Mouse (Mus musculus) hindbrain, embryonic 11.5 days (tissue): ENCODE measurements around the gene Serinc2. TPM values are rescaled to one million over a fixed set of nuclear protein-coding genes. Genes with fewer than 3 reads are reported as not detected.

ENCODE experiments used
- ATAC-seq: fragments of 200-750 bp; cut with Nextera tagmentation; 2 replicates; pipeline ENCODE4 v1.8.0; 2017; ENCODE audit warnings: mild to moderate bottlenecking, moderate TSS enrichment, moderate library complexity; ENCODE audit not compliant: low FRiP score
- DNase-seq: peaks from one replicate; pipeline ENCODE4 v3.0.0-alpha.2; 2015; ENCODE audit warnings: low spot score
- H3K27ac ChIP-seq: fragments of 300-500 bp; sonication (generic); 2 replicates; pipeline ENCODE4 v1.5.1; 2014; ENCODE audit warnings: mild to moderate bottlenecking, low read depth, low read length
- H3K27me3 ChIP-seq: fragments of 300-500 bp; sonication (generic); 2 replicates; pipeline ENCODE4 v1.6.1; 2014; ENCODE audit warnings: mild to moderate bottlenecking, low read length, moderate library complexity, mixed read lengths; ENCODE audit not compliant: control insufficient read depth, insufficient read depth
- H3K36me3 ChIP-seq: fragments of 300-500 bp; sonication (generic); 2 replicates; pipeline ENCODE4 v1.6.1; 2014; ENCODE audit warnings: mild to moderate bottlenecking, low read length, moderate library complexity, mixed read lengths; ENCODE audit not compliant: control insufficient read depth, insufficient read depth
- H3K4me1 ChIP-seq: fragments of 300-500 bp; sonication (generic); replicated peaks from 2 replicates; pipeline ENCODE4 v1.6.1; 2014; ENCODE audit warnings: low read length, mixed read lengths; ENCODE audit not compliant: control insufficient read depth, insufficient read depth
- H3K4me2 ChIP-seq: fragments of 300-500 bp; sonication (generic); replicated peaks from 2 replicates; pipeline ENCODE4 v1.6.1; 2014; ENCODE audit warnings: mild to moderate bottlenecking, low read depth, low read length
- H3K4me3 ChIP-seq: fragments of 300-500 bp; sonication (generic); 2 replicates; pipeline ENCODE4 v1.5.1; 2014; ENCODE audit warnings: low read depth, low read length
- H3K9ac ChIP-seq: fragments of 300-500 bp; sonication (generic); 2 replicates; pipeline ENCODE4 v1.6.1; 2014; ENCODE audit warnings: low read depth, low read length
- H3K9me3 ChIP-seq: fragments of 300-500 bp; sonication (generic); 2 replicates; pipeline ENCODE4 v1.6.1; 2016; ENCODE audit warnings: low read length; ENCODE audit not compliant: control insufficient read depth
- WGBS: fragments of 180-500 bp; shearing (Covaris S2); extraction: QIAGEN DNeasy Blood & Tissue Kit; methylation state at CpG from one replicate; pipeline ENCODE4 v1.1.7; 2014; 5-methylcytosine and 5-hydroxymethylcytosine counted together
- polyA plus RNA-seq: library from polyadenylated mRNA; unstranded; fragments of >200 nt; fragmentation: Nextera tagmentation; extraction: Ambion mirVana; gene quantifications from 2 replicates; pipeline ENCODE4 v1.2.1, GENCODE M21; 2014

The Serinc2 gene
- polyA plus RNA-seq, 1 experiment from 2014 or later: 57.9 TPM

- H3K9me3 ChIP-seq: no peaks in the 10 kb centered on the region
- H3K4me2 ChIP-seq: no peak overlapping the region
- H3K4me1 ChIP-seq: peaks cover 2% of the 10 kb centered on the region; the same call in 1 of the 2 replicates
- no peak overlapping the region for H3K9ac ChIP-seq
- WGBS: 25% methylated on average over 3 of the region's 3 CpGs
- H3K4me3 ChIP-seq: no peak overlapping the region
- H3K27ac ChIP-seq: no peak overlapping the region
- H3K27me3 ChIP-seq: peaks cover 30% of the 10 kb centered on the region
- no peaks in the 10 kb centered on the region for H3K36me3 ChIP-seq
- ATAC-seq (no peak), DNase-seq (no peak)
These were observed 25.7 kb upstream of the Serinc2 start for GRCm38 (mm10) chr4:130304746-130305145.

GRCm38 (mm10) chr4:130302285-130302870, 23.4 kb upstream of the Serinc2 start:
- DNase-seq: no peak
- Histone ChIP-seq H3K9ac (no peak overlapping the region), H3K4me2 (no peak overlapping the region), H3K4me1 (no peaks in the 10 kb centered on the region; the same call in 1 of the 2 replicates), H3K9me3 (no peaks in the 10 kb centered on the region), H3K4me3 (no peak overlapping the region), H3K27ac (no peak overlapping the region), H3K36me3 (no peaks in the 10 kb centered on the region), H3K27me3 (peaks cover 12% of the 10 kb centered on the region)
- no peak for ATAC-seq
- WGBS: 54% methylated on average over 12 of the region's 12 CpGs

- no peak for ATAC-seq
- 68% methylated on average over 8 of the region's 8 CpGs for WGBS
- Histone ChIP-seq H3K9me3 (no peaks in the 10 kb centered on the region), H3K27ac (no peak overlapping the region), H3K4me2 (no peak overlapping the region), H3K4me3 (no peak overlapping the region), H3K9ac (no peak overlapping the region), H3K27me3 (peaks cover 2% of the 10 kb centered on the region; the same call in 1 of the 2 replicates), H3K4me1 (no peaks in the 10 kb centered on the region), H3K36me3 (no peaks in the 10 kb centered on the region)
- no peak for DNase-seq
These were observed 20.6 kb upstream of the Serinc2 start for GRCm38 (mm10) chr4:130299629-130300018.

- no peak overlapping the region for H3K4me2 ChIP-seq
- no peaks in the 10 kb centered on the region for H3K9me3 ChIP-seq
- H3K9ac ChIP-seq: no peak overlapping the region
- H3K27me3 ChIP-seq: peaks cover 2% of the 10 kb centered on the region; the same call in 1 of the 2 replicates
- WGBS: 77% methylated on average over 11 of the region's 11 CpGs
- H3K4me3 ChIP-seq: no peak overlapping the region
- H3K4me1 ChIP-seq: no peaks in the 10 kb centered on the region
- DNase-seq (no peak), ATAC-seq (no peak)
- no peak overlapping the region for H3K27ac ChIP-seq
- no peaks in the 10 kb centered on the region for H3K36me3 ChIP-seq
These were observed 20.0 kb upstream of the Serinc2 start for GRCm38 (mm10) chr4:130298877-130299628.

- Histone ChIP-seq H3K9me3 (no peaks in the 10 kb centered on the region), H3K36me3 (no peaks in the 10 kb centered on the region), H3K27ac (no peak overlapping the region), H3K4me1 (no peaks in the 10 kb centered on the region), H3K27me3 (peaks cover 2% of the 10 kb centered on the region; the same call in 1 of the 2 replicates), H3K4me2 (no peak overlapping the region), H3K9ac (no peak overlapping the region), H3K4me3 (no peak overlapping the region)
- WGBS: 23% methylated on average over 13 of the region's 13 CpGs
- peak; percentile 73 for DNase-seq
- ATAC-seq: no peak
These were observed 18.1 kb upstream of the Serinc2 start for GRCm38 (mm10) chr4:130297123-130297529.

- no peaks in the 10 kb centered on the region for H3K9me3 ChIP-seq
- WGBS: 88% methylated on average over 13 of the region's 13 CpGs
- H3K4me1 ChIP-seq: no peaks in the 10 kb centered on the region
These were observed 17.4 kb upstream of the Serinc2 start for GRCm38 (mm10) chr4:130296243-130296965.

GRCm38 (mm10) chr4:130295047-130295745, 16.2 kb upstream of the Serinc2 start:
- Histone ChIP-seq H3K4me3 (no peak overlapping the region), H3K9me3 (no peaks in the 10 kb centered on the region), H3K4me2 (no peak overlapping the region), H3K27ac (no peak overlapping the region), H3K27me3 (peaks cover 2% of the 10 kb centered on the region; the same call in 1 of the 2 replicates), H3K36me3 (no peaks in the 10 kb centered on the region), H3K9ac (no peak overlapping the region), H3K4me1 (no peaks in the 10 kb centered on the region)
- DNase-seq: no peak
- ATAC-seq: no peak
- WGBS: 64% methylated on average over 23 of the region's 23 CpGs

More at GRCm38 (mm10) chr4:130296243-130296965, 17.4 kb upstream of the Serinc2 start:
- no peak for ATAC-seq
- Histone ChIP-seq H3K4me3 (no peak overlapping the region), H3K36me3 (no peaks in the 10 kb centered on the region), H3K27me3 (peaks cover 2% of the 10 kb centered on the region; the same call in 1 of the 2 replicates), H3K4me2 (no peak overlapping the region), H3K9ac (no peak overlapping the region), H3K27ac (no peak overlapping the region)
- no peak for DNase-seq

GRCm38 (mm10) chr4:130294513-130294912, 15.5 kb upstream of the Serinc2 start:
- H3K36me3 ChIP-seq: no peaks in the 10 kb centered on the region
- DNase-seq (no peak), ATAC-seq (no peak)
- no peak overlapping the region for H3K27ac ChIP-seq
- no peak overlapping the region for H3K9ac ChIP-seq
- H3K4me3 ChIP-seq: no peak overlapping the region
- no peaks in the 10 kb centered on the region for H3K9me3 ChIP-seq
- H3K27me3 ChIP-seq: peaks cover 2% of the 10 kb centered on the region; the same call in 1 of the 2 replicates
- WGBS: 83% methylated on average over 8 of the region's 8 CpGs
- H3K4me1 ChIP-seq: no peaks in the 10 kb centered on the region
- H3K4me2 ChIP-seq: no peak overlapping the region
